32 mouse cellular contexts compared by ENCODE assay signal in genomic region chr11:62954766-62955165, GRCm38 (mm10). TPM values are rescaled to one million over a fixed set of nuclear protein-coding genes. Genes with fewer than 3 reads are reported as not detected.
DNase-seq lines count a peak whose midpoint lies in the region; ATAC-seq and TF ChIP-seq lines count a peak whose summit lies in the region.
"Had no signal": no experiment of that assay in that cellular context is flagged by ENCODE, and none has a peak within 500 bp of the region (broad histone marks: within the 10 kb centered on the region; RNA-seq: fewer than 3 reads in every experiment).

No protein-coding gene starts in this region.

- 87% methylated on average over 3 of the region's 3 CpGs for WGBS in forebrain, embryonic 12.5 days
- 99% methylated on average over 2 of the region's 3 CpGs for WGBS in forebrain, embryonic 15.5 days

- no peaks in the 10 kb centered on the region for H3K9me3 ChIP-seq in ES-E14 (ENCODE audit: control insufficient read depth, insufficient read depth, low read depth, low read length)
- H3K9me3 ChIP-seq in forebrain, embryonic 12.5 days: peaks cover 6% of the 10 kb centered on the region; the same call in 1 of the 2 replicates
- H3K9me3 ChIP-seq in forebrain, embryonic 15.5 days: no peaks in the 10 kb centered on the region
- H3K9me3 ChIP-seq: embryonic facial prominence, embryonic 15.5 days; heart, embryonic 15.5 days; hindbrain, embryonic 15.5 days; liver, embryonic 15.5 days; megakaryocyte, embryonic 14.5 days; neural tube, embryonic 15.5 days had no signal

- H3K4me1 ChIP-seq in ES-E14 (ENCODE audit: control insufficient read depth in 2 of 2, insufficient read depth in 2 of 2, low read length in 2 of 2, poor library complexity in 1 of 2): peaks cover 2 to 16% of the 10 kb centered on the region in 2 experiments; a peak in 2 of 4 replicates
- H3K4me1 ChIP-seq in forebrain, embryonic 12.5 days: no peaks in the 10 kb centered on the region
- no peaks in the 10 kb centered on the region for H3K4me1 ChIP-seq in forebrain, embryonic 15.5 days
- H3K4me1 ChIP-seq: embryonic facial prominence, embryonic 15.5 days; heart, embryonic 15.5 days; hindbrain, embryonic 15.5 days; limb, embryonic 13.5 days; liver, embryonic 15.5 days; megakaryocyte, embryonic 14.5 days; neural tube, embryonic 15.5 days had no signal

- no peak for ATAC-seq in forebrain, embryonic 12.5 days (ENCODE audit: low FRiP score)
- ATAC-seq in erythroid progenitor cell, adult 5-6 weeks (replicated peaks; ENCODE audit: low FRiP score, poor library complexity, severe bottlenecking): no peak
- ATAC-seq in forebrain, embryonic 15.5 days (replicated peaks): no peak
- ATAC-seq: intestine, embryonic 16.5 days had no signal

- in situ Hi-C loops in ES-E14 (cut with MboI; ENCODE audit: low sequenced_read_pairs in 2 of 2, unreplicated experiment in 2 of 2): no loop called here

- H3K4me2 ChIP-seq in forebrain, embryonic 12.5 days: no peak overlapping the region
- no peak overlapping the region for H3K4me2 ChIP-seq in forebrain, embryonic 15.5 days (replicated peaks)
- H3K4me2 ChIP-seq: embryonic facial prominence, embryonic 15.5 days; heart, embryonic 15.5 days; hindbrain, embryonic 15.5 days; limb, embryonic 13.5 days; liver, embryonic 15.5 days; neural tube, embryonic 15.5 days had no signal

- intact Hi-C loops in gastrocnemius, postnatal 14 days (cut with DNase I; ENCODE audit: low total_unique reads): no loop called here

- no peak overlapping the region; the same call in 1 of the 2 replicates for H3K9ac ChIP-seq in ES-E14 (ENCODE audit: insufficient read depth, low read depth, low read length, poor library complexity, severe bottlenecking)
- H3K9ac ChIP-seq in forebrain, embryonic 12.5 days: no peak overlapping the region
- no peak overlapping the region for H3K9ac ChIP-seq in forebrain, embryonic 15.5 days (replicated peaks)
- H3K9ac ChIP-seq: embryonic facial prominence, embryonic 15.5 days; heart, embryonic 15.5 days; hindbrain, embryonic 15.5 days; limb, embryonic 13.5 days; liver, embryonic 15.5 days; neural tube, embryonic 15.5 days had no signal

- no peaks in the 10 kb centered on the region for H3K36me3 ChIP-seq in ES-E14 (ENCODE audit: control insufficient read depth, insufficient read depth, low read length, poor library complexity, severe bottlenecking)
- no peaks in the 10 kb centered on the region for H3K36me3 ChIP-seq in forebrain, embryonic 12.5 days (replicated peaks)
- no peaks in the 10 kb centered on the region for H3K36me3 ChIP-seq in forebrain, embryonic 15.5 days
- H3K36me3 ChIP-seq: embryonic facial prominence, embryonic 15.5 days; heart, embryonic 15.5 days; hindbrain, embryonic 15.5 days; limb, embryonic 13.5 days; liver, embryonic 15.5 days; neural tube, embryonic 15.5 days had no signal

- no peaks in the 10 kb centered on the region for H3K27me3 ChIP-seq in forebrain, embryonic 12.5 days
- no peaks in the 10 kb centered on the region for H3K27me3 ChIP-seq in forebrain, embryonic 15.5 days
- H3K27me3 ChIP-seq: embryonic facial prominence, embryonic 15.5 days; heart, embryonic 15.5 days; hindbrain, embryonic 15.5 days; limb, embryonic 13.5 days; liver, embryonic 15.5 days; neural tube, embryonic 15.5 days had no signal

- H3K27ac ChIP-seq in ES-E14 (ENCODE audit: insufficient read depth, low read depth, low read length, poor library complexity, severe bottlenecking): 0 out of 2 replicates have a peak overlapping the region, but pooled peaks have one; percentile 2
- H3K27ac ChIP-seq in forebrain, embryonic 12.5 days: no peak overlapping the region
- H3K27ac ChIP-seq in forebrain, embryonic 15.5 days (replicated peaks): no peak overlapping the region
- H3K27ac ChIP-seq: embryonic facial prominence, embryonic 15.5 days; heart, adult 2 months; heart, embryonic 15.5 days; hindbrain, embryonic 15.5 days; limb, embryonic 13.5 days; liver, embryonic 15.5 days; neural tube, embryonic 15.5 days had no signal

- DNase-seq in gastrocnemius, postnatal 14 days: peak; percentile 27
- no peak for DNase-seq in gastrocnemius, postnatal 10 days
- no peak for DNase-seq in ES-E14 (ENCODE audit: low read depth, low spot score)
- DNase-seq in lung, adult 18-20 months: peak; percentile 77 to 84
- peak; percentile 64 for DNase-seq in lung, postnatal 14 days
- DNase-seq: adrenal gland, postnatal 10 days; cerebellum, adult 11-12 months; cerebellum, postnatal 36 days; heart, postnatal 4 days; midbrain, embryonic 14.5 days; right cerebral cortex, postnatal 14 days; spleen, adult 18-20 months; thymus, postnatal 36 days had no signal

- H3K4me3 ChIP-seq in ES-E14 (ENCODE audit: insufficient read depth in 1 of 2, low read depth in 1 of 2, low read length in 2 of 2, poor library complexity in 1 of 2, severe bottlenecking in 1 of 2): no peak overlapping the region
- H3K4me3 ChIP-seq in forebrain, embryonic 12.5 days (replicated peaks): no peak overlapping the region
- H3K4me3 ChIP-seq in forebrain, embryonic 15.5 days: no peak overlapping the region
- H3K4me3 ChIP-seq: embryonic facial prominence, embryonic 15.5 days; heart, adult 2 months; heart, embryonic 15.5 days; hindbrain, embryonic 15.5 days; limb, embryonic 13.5 days; liver, embryonic 15.5 days; megakaryocyte, embryonic 14.5 days; myocyte; neural tube, embryonic 15.5 days had no signal

TF ChIP-seq in ES-E14, 5 proteins besides CTCF, POLR2A, EP300 and RAD21:
- TF ChIP-seq ZNF384 (IDR thresholded peaks at IDR 0.05; ENCODE audit: low read depth, low read length): no peak
- TF ChIP-seq ZC3H11A (IDR thresholded peaks at IDR 0.05; ENCODE audit: borderline replicate concordance, low read depth, low read length): no peak
- TF ChIP-seq HCFC1 (IDR thresholded peaks at IDR 0.05; ENCODE audit: borderline replicate concordance, insufficient read depth, low read length): no peak
- TF ChIP-seq CHD2 (IDR thresholded peaks at IDR 0.05; ENCODE audit: low read depth, low read length): no peak
- no peak for TF ChIP-seq MAFK (IDR thresholded peaks at IDR 0.05; ENCODE audit: insufficient read depth, low read depth, low read length)
TF ChIP-seq in ES-E14: peak in this region for 0.

RNA-seq across cellular contexts. Expression of gene Cdrt4, which starts 3.8 kb away (rescaled TPM):
- total RNA-seq in gastrocnemius, postnatal 14 days (2021): not detected
- total RNA-seq in gastrocnemius, postnatal 10 days (2021): under 1 TPM in 1 of 2 experiments, not detected in 1; 0.59 TPM
- 1.1 and 1.6 TPM in 2 replicates for total RNA-seq in ES-E14 (2012; rRNA removed)
- polyA plus RNA-seq in forebrain, embryonic 12.5 days (2016; fragmentation: Nextera tagmentation; extraction: Ambion mirVana): not detected in 2 replicates
- total RNA-seq in erythroid progenitor cell, adult 5-6 weeks (2015; ENCODE audit: low replicate concordance): not detected in 2 replicates
- not detected in 2 replicates for total RNA-seq in erythroid progenitor cell, adult 5-6 weeks (2017; ENCODE audit: low replicate concordance)
- not detected in 2 replicates for polyA plus RNA-seq in forebrain, embryonic 15.5 days (2015; fragmentation: Nextera tagmentation; extraction: Ambion mirVana)
- total RNA-seq: adrenal gland, postnatal 10 days; heart, adult 2 months; layer of hippocampus, postnatal 14 days; left cerebral cortex, postnatal 14 days had no signal
- polyA plus RNA-seq: forebrain, embryonic 11.5 days; heart, adult 2 months; heart, embryonic 15.5 days; hindbrain, embryonic 15.5 days; intestine, embryonic 16.5 days; kidney, embryonic 16.5 days; large intestine, adult 2 months; liver, embryonic 15.5 days; midbrain, embryonic 14.5 days; myocyte; neural tube, embryonic 15.5 days; stomach, embryonic 14.5 days had no signal

Comparison
In these comparisons a context has a peak if more than half of its experiments do, and no peak if none do; other contexts are left out.
1. DNase-seq: peak in gastrocnemius, postnatal 14 days (single experiment), lung, adult 18-20 months (2 of 2) and lung, postnatal 14 days (single experiment); none in gastrocnemius, postnatal 10 days (single experiment) and ES-E14 (single experiment).